Mouse (Mus musculus): Measurements from ENCODE around the gene Trim63. TPM values are rescaled to one million over a fixed set of nuclear protein-coding genes. Genes with fewer than 3 reads are reported as not detected.

Trim63 gene
- total and polyA plus RNA-seq, 3 experiments: 0.11 TPM; not detected in 2

DNA sequence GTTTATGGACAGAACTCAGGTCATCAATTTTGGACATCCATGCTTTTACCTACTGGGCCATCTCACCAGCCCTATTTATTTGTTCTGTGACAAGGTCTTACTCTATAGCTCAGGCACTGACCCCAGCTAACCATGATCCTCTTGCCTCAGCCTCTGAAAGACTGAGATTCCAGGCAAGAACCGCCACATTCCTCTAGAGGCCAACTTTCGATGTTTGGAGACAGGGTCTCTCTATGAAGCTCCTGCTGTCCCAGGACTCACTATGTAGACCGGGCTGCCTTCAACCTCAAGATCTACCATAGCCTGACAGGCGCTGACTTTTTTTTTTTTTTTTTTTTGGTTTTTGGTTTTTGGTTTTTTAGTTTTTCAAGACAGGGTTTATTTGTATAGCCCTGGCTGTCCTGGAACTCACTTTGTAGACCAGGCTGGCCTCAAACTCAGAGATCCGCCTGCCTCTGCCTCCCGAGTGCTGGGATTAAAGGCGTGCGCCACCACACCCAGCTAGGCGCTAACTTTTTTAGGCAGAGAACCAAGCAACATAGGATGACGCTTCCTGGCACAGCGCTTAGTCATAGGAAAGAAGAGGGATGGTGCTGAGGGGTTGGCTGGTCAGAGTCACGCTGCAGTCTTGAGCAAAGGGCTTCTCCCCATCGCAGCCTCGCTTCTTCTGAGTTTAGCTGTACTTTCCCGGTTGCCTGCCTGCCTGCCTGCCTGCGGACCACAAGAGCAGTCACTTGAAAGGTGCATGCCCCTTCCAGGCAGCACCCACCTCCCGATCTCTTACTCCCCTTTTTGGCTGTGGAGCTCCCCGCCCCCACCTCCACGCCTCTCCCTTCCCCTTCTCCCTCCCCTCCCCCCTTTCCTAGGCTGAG lies 16.1 kb upstream of the Trim63 start:
- DNase-seq: no peak

- no peak for DNase-seq
Observed at GRCm38 (mm10) chr4:134299498-134299810, 15.5 kb upstream of the Trim63 start.

GRCm38 (mm10) chr4:134300316-134300715 lies 14.6 kb upstream of the Trim63 start:
- DNase-seq: peak; percentile 40

DNA sequence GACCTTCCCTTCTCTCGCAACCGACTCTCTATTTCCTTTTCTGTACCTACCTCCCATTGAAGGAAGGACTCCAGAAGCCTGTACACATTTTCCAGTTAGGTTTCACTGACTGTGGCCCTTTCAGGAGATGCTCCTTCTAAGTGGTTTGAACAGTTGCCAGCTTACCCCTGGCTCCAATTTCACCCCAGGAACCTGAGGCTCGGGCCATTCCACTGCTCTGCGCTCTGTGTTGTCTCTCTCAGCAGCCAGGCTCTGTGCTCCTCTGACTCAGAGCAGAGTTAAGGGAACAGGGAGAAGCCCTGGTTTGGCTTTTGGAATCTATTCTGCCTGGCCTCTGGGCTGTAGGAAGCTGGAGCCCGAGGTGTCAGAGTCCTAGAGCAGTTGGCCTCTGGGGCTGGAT lies 12.8 kb upstream of the Trim63 start:
- no peak for DNase-seq

DNA sequence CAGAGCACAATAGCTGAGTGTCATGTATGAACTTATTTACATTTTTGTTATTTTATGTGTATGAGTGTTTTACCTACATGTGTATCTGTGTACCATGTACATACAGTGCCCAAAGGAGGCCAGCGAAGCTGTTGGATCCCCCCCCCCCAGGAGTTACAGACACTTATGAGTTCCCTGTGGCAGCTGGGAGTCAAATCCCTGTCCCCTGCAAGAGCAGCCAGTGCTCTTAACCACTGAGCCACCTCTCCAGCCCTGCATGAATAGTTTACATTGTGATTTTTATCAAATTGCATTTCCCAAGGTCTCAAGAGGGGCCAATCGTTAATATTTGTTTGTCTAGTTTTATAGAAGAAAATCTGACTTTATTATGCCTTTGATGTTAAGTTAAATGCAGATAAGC lies 8.0 kb upstream of the Trim63 start:
- DNase-seq: no peak

- peak; percentile 61 for DNase-seq
Observed at GRCm38 (mm10) chr4:134307367-134308072, 7.4 kb upstream of the Trim63 start.

DNA sequence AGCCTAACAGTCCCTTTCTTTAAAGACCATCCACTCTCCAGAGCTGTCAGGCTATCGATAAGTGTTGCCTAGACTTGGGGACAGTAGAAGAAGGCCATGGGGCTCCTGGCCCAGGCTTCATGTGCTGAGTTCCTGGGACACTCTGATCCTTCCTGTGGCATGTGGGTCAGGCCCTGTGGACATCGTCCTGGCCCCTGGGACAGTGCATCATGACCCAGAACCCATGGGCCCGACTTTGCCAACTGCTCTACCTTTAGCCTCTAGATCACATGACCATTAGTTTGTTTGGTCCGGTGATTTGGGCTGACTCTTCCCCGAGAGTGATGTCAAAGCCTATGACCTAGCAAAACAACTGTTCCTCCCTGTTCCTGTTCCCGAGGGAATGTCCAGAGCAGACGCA lies 4.8 kb upstream of the Trim63 start:
- DNase-seq: no peak

DNA sequence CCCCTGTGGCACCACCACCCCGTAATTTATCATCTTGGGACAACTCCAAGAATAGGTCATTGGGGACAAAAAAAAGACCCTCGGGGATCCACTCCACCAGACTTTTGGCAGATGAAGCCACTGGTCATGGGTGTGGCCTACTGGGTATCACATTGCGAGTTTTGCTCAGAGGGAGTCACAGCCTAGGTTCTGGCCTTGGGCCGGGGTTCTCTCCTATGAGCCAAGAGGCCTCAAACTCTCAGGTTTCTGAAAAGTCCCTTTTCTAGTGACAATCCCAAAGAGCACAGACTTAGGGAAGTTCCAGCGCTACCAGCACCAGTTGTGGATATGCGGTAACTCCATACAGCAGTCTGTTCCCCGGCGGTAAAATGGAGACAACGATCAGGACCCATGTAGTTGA lies 4.3 kb upstream of the Trim63 start:
- no peak for DNase-seq

- no peak for DNase-seq
Observed at GRCm38 (mm10) chr4:134311784-134312183, 3.1 kb upstream of the Trim63 start.

GRCm38 (mm10) chr4:134312341-134312740 lies 2.6 kb upstream of the Trim63 start:
- DNase-seq: no peak

DNA sequence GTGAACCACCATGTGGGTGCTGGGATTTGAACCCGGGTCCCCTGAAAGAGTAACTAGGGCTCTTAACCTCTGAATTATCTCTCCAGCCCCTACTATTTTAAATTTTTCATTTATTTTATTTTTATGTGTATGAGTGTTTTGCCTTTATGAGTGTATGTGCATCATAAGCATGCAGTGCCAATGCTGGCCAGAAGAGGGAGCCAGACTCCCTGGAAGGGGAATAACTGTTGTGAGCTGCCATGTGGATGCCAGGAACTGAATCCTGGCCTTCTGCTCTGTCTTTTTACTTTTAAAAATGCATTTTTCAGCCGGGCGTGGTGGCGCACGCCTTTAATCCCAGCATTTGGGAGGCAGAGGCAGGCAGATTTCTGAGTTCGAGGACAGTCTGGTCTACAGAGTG lies 2.0 kb upstream of the Trim63 start:
- no peak for DNase-seq

- no peak for DNase-seq
Observed at GRCm38 (mm10) chr4:134314081-134314655, 752 bp upstream of the Trim63 start.

DNA sequence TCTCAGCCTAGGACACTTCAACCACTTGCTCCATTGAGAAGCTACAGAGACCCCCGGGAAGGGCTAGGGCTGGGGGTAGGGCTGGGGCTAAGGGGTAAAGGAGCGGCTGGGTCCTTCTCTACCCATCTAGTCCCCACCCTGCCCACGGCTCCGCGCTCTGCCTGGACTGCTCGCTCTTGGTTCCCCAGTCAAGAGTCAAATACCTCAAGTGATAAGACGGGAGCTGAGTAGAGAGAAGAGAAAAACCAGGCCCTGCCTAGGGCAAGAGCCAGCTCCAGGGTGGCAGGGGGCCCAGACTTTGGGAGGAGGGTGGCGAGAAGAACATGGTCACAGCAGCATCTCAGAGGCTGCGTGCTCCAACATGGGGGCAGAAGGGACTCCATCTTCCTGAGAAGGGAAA lies 550 bp downstream of the Trim63 start:
- DNase-seq: no peak

DNA sequence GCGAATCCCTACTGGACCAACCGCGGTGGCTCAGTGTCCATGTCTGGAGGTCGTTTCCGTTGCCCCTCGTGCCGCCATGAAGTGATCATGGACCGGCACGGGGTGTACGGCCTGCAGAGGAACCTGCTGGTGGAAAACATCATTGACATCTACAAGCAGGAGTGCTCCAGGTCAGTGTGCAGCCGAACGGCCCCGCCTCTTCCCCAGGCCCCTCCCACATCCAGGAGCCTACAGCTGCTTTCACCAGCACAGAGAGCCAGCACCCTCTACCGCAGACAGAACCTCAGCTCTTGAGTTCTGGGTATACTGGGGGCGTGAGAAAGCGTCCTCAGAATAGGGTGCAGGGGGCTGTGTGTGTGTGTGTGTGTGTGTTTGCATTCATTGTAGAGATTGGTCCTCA lies 1.5 kb downstream of the Trim63 start:
- no peak for DNase-seq

DNA sequence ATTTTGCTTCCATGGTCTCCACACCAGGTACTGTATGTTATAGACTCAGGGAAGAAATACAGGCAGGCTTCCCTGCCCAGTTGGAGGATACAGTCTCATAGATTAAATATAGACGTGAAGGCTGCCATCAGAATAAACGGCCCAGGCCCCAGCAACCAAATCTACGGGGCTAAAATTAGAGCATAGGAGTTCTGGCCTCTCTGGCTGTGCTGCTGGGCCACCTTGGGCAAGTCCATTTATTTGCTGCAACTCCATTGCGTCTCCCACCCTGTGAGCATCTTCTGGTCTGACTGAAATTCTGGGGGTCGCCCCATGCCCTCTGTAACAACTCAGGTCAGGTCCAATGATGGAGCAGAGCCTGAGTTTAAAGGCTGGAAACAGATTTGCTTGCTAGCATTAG lies 4.2 kb downstream of the Trim63 start:
- DNase-seq: no peak

GRCm38 (mm10) chr4:134319674-134320073 lies 4.8 kb downstream of the Trim63 start:
- no peak for DNase-seq

DNA sequence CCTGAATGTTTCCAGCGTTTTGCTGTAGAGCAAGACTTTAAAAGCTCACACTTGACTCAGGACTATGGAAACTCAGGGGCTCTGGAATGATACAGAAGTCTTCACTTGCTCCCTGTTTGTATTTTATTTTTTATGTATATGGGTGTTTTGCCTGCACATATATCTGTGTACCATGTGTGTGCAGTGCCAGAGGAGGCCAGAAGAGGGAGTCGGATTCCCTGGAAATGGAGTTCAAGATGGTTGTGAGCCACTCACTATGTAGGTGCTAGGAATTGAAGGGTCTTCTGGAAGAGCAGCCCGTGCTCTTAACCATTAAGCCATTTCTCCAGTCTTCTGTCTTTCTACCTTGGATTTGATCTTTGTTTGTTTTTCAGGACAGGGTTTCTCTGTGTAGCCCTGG lies 6.6 kb downstream of the Trim63 start:
- DNase-seq: no peak

DNA sequence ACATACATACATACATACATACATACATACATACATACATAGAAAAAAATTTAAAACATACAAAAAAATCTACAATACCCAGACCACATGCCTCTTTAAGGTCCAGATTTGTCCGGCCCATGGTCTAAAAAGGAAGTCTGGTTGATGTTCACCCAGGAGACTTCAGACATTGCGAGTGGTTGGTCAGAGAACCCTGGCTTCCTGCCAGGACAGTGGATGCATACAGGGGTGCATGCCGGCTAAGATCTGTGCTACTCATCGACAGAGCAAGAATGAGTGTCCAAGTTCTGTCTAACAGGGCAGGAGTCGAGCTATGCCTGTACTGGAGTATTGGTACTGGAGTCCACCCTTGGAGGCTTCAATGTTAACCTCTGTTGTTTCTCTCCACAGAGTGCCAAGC lies 9.7 kb downstream of the Trim63 start:
- no peak for DNase-seq

- no peak for DNase-seq
Observed at GRCm38 (mm10) chr4:134326859-134327530, 12.1 kb downstream of the Trim63 start.

DNA sequence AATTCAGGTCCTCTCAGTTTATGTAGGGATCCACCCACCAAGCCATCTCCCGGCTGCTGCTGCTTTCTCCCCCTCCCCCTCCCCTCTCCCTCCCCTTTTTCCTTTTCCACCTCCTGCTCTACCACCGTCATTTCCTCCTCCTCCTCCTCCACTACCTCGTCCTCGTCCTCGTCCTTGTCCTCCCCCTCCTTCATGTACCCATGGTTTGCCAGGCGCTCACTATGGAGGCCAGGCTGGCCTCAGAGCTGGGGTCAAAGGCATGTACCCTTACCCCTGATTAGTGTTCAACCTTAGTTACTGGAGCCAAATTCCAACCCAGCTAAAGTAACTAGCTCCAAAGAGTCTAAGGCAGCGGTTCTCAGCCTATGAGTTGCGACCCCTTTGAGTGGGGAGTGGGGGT lies 13.2 kb downstream of the Trim63 start:
- no peak for DNase-seq

DNA sequence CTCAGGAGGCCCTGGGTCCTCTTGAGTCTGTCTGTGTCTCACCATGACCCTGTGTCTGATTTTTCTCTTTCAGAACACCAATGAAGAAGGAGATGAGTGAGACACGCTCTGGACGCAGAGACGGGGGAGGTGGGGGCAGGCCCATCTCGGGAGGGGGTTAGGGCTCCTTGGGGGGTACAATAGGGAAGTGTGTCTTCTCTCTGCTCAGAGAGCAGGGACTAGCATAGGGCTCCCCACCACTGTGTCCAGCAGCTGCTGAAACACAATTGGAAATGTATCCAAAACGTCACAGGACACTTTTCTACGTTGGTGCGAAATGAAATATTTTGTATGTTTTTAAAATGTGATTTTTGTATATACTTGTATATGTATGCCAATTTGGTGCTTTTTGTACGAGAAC lies 13.9 kb downstream of the Trim63 start:
- no peak for DNase-seq

GRCm38 (mm10) chr4:134330281-134330680 lies 15.4 kb downstream of the Trim63 start:
- no peak for DNase-seq

GRCm38 (mm10) chr4:134341231-134341630 lies 26.3 kb downstream of the Trim63 start:
- DNase-seq: peak; percentile 51
